Mouse (Mus musculus) G1E (cell line): Measurements from ENCODE around the gene Med24.

Source experiments
- CTCF ChIP-seq: IDR thresholded peaks from 2 replicates; pipeline ENCODE4 v1.5.1; 2012; ENCODE audit warnings: low read depth, low read length, inconsistent platforms, mixed read lengths
- GATA1 ChIP-seq: IDR thresholded peaks from 2 replicates; pipeline ENCODE4 v1.6.1; 2012; ENCODE audit warnings: borderline replicate concordance, low read length, inconsistent platforms, mixed read lengths

GRCm38 (mm10) chr11:98738428-98738911, 9.2 kb upstream of the Med24 start:
- no peak for TF ChIP-seq CTCF
- no peak for TF ChIP-seq GATA1
